Mouse (Mus musculus) ZHBTc4 (cell line): ENCODE measurements at regions not wholly inside any gene's neighbourhood (a gene's known extent, or its start where the extent isn't known, plus 50 kb on each side); places are given as distances from the start of the nearest gene placed in this dataset.
"Not testable (repeated sequence)": the region's sequence is repeated elsewhere in the genome, so short reads cannot be mapped to it uniquely, and the experiment has no call there.

Experiments used
- DNase-seq: peaks from one replicate; pipeline ENCODE4 v3.0.0-alpha.2; 2011; ENCODE audit warnings: low read depth, low spot score

DNA sequence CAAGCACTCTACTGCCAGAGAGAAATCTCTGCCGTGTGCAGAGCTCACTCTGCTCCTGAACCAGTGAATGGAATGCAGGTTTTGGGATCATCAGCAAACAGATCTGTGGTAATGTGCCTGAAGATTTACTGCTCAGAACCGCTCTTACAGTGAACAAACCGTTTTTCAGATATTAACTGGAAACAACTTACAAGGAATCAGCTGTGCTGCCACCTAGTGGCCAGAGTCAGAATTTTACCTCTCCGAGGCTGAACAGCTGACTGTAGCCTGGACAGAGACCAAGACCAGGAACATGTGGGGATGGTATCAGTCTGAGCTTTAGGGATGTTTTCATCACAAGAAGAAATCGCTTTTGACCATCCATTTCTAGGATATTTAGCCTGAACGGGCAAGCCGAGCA lies 65.3 kb downstream of the Gm15023 start:
- not testable (repeated sequence) for DNase-seq

DNA sequence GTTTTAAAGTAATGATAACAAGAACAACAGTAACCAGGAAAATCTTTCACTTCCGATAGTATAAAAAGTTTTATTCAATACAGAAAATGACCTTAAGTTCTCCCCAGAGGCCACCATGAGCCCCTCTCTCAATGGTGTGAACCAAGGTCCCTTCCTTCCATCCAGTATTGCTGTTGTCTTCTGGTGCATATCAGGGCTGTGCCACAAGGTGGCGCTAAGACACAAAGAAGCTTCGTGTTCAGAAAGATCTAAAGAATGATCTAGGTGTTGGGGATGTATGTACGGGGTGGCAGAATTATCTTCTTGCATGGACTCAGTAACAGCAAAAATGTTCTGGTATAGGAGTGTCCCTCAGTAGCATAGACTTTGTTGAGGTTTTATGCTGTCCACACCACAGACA lies 66.6 kb downstream of the Gm15023 start:
- peak; percentile 64 for DNase-seq

DNA sequence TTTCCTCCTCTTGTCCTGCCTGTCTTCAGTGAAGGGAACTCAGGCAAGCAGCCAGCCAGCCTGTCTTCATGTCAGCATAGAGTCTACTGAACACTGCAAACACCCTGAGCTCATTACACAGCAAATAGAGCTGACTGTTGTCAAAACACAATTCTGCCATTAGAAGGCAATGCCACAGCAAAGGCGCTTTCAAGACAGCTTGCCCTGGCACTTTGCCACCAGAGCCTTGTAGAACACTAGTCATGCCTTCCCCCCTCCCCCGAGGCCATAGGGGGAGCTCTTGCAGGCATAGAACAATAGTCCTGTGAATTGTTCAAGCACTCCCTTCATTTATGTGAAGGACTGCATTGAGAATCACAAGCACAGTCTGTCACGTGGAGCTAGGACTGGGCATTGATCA lies 75.8 kb downstream of the Gm15023 start:
- DNase-seq: no peak

DNA sequence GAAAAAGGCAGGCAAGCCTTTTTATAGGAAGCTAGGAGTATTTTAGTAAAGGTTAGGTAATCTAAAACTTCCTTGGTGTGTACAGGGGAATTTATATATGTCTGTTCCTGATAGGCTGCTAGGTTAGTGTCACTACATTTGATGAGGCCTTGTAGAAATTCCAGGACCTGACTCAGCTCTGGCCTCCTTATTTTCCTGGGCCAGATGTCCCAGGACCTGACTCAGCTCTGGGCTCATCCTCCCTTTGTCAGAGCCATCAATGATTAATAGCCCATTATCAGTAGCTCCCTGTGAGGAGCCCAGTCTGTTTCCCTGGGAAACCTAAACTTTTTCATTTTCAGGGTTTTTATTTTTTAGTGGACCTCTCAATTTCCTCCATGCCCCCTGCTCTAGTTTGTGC lies 79.3 kb downstream of the Gm15023 start:
- DNase-seq: no peak

DNA sequence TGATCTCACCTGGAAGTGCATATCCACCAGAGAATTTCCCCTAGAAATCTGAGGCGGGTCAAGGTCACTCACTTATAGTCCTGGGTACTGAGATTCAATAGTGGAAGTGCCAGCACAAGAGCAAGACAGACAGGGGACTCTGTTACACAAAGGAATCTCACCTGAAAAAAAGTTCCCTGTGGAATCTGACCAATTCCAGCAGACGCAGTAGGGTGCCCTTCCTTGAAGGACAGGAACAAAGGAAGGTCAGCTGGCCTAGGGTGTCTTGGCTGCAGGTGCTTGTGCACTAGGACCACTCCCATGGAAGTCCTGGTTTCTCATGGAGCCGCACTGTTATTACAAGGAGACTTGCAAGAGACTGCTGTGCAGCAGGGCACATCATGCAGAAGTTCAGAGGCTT lies 81.2 kb downstream of the Gm15023 start:
- DNase-seq: peak; percentile 73

DNA sequence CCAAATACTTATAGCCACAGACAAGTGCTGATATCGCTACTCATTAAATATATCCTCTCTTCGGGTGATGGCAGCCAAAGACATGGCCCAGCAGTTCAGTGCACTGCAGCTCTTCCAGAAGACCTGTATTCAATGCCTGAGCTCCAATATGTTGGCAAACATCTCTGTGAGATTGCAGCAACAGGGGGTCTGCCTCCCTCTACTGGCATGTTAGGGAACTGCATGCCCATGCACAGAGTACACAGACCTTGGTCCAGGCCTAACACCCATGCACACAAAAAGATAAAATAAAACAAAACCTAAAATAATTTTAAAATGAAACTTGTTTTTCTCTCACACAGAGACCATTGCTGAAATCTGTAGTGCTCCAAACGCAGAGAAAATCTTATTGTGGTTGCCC lies 82.1 kb upstream of the Zmat1 start:
- DNase-seq: peak; percentile 41

DNA sequence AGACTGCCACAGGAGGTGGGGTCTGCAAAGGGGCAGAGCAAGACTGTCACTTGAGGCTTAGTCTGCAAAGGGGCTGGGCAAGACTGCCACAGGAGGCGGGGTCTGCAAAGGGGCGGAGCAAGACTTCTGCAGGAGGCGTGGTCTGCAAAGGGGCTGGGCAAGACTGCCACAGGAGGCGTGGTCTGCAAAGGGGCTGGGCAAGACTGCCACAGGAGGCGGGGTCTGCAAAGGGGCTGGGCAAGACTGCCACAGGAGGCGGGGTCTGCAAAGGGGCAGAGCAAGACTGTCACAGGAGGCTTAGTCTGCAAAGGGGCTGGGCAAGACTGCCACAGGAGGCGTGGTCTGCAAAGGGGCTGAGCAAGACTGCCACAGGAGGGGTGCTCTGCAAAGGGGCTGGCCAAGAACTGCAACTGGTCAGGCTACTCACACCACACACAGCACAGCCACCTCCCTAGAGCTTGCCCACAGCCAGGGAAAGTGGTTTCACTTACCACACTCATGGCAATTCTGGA lies 78.1 kb upstream of the Zmat1 start:
- DNase-seq: peak; percentile 82

DNA sequence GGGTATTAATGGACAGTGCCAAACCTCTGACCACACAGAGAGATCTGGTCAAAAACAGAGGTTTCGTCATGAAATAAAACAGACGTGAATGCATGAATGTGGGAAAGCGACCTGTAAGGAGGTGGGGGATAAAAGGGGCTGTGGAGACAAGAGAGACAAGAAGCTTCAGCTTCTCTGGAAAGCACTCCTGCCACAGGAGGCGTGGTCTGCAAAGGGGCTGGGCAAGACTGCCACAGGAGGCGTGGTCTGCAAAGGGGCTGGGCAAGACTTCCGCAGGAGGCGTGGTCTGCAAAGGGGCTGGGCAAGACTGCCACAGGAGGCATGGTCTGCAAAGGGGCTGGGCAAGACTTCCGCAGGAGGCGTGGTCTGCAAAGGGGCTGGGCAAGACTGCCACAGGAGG lies 77.6 kb upstream of the Zmat1 start:
- DNase-seq: peak; percentile 17

DNA sequence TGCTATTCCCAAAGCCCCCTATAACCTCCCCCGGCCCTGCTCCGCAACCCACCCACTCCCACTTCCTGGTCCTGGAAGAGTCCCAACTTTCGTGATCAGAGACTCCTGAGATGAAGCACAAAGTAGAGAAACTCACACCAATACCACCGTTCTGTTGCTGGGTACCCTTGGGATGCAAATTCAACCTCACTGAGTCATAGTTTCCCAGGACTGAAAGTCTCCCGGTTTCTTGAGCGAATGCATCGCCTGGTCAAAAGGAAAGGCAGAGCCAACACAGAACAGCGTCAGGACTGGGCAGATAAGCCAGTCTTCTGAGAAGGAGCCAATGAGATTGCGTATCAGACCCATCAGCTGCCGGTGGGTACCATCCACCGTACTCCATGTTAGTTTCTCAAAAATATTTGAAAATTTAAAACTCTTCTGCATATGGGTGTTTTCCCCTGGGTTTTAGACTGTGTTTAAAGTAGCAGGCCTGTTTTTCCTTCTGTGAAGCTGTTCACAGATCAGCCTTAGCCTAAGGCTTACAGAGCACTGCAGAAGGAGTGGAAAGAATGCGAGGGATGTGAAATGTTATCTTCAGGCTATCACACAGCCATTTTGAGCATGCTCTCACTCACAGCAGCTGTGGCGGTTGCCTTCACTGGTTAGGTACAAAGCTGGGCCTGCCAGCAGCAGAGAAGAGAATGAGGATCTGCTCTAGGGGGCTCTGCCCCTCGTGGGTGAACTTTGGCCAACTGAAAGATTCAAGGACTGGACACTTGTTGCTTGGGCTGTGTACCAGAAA lies 77.0 kb upstream of the Zmat1 start:
- DNase-seq: not testable (repeated sequence)

DNA sequence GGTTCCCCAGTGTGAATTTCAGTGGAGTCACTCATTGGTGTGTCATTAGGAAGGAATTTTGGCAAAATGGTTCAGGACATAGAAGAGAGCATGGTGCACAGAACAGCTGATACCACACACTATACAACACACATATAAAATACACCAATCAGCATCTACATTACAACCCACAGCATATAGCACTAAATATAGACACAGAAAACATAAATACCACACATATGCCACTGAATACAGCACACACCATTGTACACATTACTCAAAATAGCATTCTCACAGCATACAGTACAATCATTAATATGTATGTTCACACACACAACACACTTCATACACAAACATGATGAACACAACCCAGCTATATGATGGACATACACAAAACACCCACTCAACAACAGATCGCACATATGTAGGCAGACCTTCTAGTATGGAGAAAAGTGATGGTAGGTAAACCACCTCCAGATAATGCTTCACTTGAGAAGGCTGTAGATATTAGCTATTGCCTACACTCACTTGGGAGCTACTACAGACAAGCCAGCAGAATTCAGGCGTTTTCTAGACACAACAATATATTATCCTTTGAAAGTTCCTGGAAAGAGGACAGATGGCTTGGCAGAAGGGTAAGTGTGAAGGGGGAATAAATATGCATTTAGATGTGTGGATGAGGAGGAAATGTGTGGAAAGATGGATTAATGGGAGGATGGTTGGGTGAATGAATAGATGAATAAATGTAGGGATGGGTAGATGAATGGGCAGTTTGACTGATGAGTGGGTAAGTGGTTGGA lies 71.6 kb upstream of the Zmat1 start:
- DNase-seq: no peak

DNA sequence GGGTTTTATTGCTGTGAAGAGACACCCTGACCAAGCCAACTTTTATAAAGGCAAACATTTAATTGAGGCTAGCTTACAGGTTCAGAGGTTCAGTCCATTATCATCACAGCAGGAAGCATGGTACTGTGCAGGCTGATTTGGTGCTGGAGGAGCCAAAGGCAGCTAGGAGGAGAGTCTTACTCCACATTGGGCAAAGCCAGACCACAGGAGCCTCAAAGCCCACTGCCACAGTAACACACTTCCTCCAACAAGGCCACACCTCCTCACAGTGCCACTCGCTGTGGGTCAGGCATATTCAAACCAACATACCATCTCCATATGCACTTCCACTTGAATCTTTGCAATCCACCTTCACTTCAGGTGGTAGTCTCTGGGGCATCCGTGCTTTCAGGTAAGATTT lies 70.4 kb upstream of the Zmat1 start:
- DNase-seq: no peak

DNA sequence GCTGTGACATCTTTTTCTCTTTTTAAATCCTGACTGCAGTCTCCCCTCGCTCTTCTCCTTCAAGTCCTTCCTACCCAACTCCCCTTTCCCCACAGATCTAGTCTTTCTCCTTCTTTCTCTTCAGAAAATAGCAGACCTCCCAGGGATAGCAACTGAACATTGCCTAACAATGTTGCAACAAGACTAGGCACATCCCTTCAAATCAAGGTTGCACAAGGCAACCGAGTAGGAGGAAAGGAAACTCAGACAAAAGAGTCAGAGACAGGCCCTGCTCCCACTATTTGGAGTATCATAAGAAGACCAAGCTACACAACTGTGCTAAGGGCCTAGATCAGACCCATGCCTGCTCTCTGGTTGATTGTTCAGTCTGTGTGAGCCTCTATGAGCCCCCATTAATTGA lies 66.9 kb upstream of the Zmat1 start:
- no peak for DNase-seq

DNA sequence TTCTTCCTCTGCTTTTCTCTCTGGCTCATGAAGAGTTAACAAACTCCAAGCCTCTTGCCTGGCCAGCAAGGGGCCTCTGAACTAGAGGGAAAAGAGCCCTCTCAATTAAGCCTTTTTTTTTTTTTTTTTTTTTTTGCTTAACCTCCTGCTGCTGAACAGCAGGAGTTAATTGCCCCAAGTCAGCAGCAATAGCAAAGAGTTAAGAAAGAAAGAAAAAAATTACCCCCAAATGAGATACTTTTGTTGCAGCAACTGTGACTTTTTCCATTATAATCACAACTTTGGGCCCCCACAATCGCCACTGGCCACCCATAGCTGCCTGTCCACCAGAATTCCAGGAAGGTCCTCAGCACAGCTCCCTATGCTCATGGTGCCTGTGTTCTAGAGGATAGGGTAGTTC lies 60.4 kb upstream of the Zmat1 start:
- DNase-seq: peak; percentile 1

DNA sequence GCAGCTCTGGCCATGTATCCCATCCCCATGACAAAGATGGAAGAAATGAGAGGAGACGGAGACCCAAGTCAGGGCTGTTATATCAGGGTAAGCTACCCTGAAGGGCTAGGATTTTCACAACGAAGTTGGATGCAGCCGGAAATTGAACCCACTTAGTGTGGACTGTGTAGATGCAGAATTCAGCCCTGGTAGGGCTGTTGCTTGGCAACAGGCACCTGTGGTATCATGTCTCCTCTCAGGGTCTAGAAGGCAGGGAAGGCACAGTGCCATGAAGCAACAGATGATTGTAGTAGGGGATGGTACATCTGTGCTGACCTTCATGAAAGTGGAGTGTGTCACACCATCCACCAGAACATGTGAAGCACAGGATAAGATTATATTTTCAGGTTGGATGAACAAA lies 51.2 kb upstream of the Zmat1 start:
- no peak for DNase-seq

DNA sequence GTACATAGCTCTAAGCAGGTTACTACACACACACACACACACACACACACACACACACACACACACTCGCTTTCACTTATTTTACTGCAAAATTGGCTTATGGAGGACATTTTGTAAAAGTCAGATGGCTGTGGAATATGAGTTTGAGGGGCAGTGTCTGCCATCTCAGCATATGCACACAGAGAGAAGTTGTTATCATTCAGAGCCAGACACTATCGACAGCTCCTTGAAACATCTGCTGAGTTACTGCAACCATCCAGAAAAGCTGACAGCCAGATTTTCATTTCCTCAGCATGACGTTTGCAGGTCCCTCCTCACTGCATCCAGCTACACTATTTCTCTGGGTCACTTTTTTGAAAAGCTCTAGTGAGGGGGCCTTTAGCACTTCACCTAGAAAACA lies 49.9 kb upstream of the Zmat1 start:
- DNase-seq: no peak
